Mouse (Mus musculus) kidney, adult 2 months (tissue): ENCODE results near the gene Slc34a3.

ENCODE experiments used
- CTCF ChIP-seq: fragments of 200-500 bp; conservative IDR thresholded peaks from 2 replicates; pipeline ENCODE4 v1.5.1; 2011; ENCODE audit warnings: low read depth, mild to moderate bottlenecking, control low read depth, low read length, moderate library complexity, mixed read lengths; ENCODE audit not compliant: insufficient read depth, insufficient read length
- POLR2A ChIP-seq: fragments of 200-500 bp; IDR thresholded peaks from one replicate; pipeline ENCODE4 v1.6.1; 2011; ENCODE audit warnings: low read depth, low read length, control low read depth

DNA sequence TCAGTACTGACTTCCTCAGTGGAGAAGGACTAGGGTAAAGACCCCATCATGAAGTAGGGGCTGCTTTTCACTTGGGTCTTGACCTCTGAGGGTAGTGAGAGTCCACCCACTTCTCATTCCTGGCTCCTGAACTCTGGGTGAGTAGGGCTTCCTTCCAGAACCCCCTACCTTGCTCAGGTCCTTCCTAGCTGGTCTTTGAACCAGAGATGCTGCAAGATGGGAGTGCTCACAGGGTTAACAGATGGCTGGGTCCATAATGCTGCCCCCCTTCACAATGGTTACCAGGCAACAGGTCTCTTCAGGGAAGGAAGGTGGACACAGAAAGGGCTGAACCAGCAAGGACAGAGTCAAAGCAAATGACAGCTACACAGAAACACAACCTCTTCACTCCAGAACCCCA lies 15.7 kb downstream of the Slc34a3 start, which contains the start of gene Fam166a:
- TF ChIP-seq POLR2A (no peak), CTCF (no peak)
